Mouse (Mus musculus): Measurements from ENCODE around the gene Sox1.

DNA sequence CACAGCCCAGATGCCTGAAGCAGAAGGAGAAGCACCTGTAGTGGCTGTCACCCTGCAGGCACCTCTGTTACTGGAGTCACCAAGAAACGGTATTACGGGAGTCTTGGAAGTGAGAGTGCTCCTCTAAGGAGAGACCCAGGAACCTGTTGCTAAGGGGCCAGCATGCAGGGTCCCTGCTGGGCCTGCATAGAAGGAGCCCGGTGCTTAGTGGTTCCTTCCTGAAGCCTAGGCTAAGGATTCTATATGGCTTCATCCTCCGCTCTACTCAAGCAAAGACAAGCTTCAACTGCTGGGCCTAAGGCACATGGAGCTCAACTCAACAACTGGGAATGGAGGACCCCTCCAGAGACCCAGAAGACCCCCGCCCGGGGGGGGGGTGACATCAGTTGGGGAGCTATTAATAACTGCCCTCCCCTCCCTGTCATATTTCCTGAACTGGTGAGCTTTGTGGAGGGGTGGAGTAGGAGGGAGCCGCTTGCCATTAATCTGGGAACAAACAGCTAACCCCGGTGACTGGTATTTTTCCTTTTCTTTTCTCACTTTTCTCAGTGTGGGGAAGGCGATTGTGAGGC, 34.6 kb downstream of the Sox1 start:
- TF ChIP-seq CTCF (IDR thresholded peaks at IDR 0.05; ENCODE audit: low read depth) = no peak
- no peak for TF ChIP-seq EP300 (IDR thresholded peaks at IDR 0.05; ENCODE audit: low read depth)
